Mouse (Mus musculus): ENCODE data around the gene Cish.

DNA sequence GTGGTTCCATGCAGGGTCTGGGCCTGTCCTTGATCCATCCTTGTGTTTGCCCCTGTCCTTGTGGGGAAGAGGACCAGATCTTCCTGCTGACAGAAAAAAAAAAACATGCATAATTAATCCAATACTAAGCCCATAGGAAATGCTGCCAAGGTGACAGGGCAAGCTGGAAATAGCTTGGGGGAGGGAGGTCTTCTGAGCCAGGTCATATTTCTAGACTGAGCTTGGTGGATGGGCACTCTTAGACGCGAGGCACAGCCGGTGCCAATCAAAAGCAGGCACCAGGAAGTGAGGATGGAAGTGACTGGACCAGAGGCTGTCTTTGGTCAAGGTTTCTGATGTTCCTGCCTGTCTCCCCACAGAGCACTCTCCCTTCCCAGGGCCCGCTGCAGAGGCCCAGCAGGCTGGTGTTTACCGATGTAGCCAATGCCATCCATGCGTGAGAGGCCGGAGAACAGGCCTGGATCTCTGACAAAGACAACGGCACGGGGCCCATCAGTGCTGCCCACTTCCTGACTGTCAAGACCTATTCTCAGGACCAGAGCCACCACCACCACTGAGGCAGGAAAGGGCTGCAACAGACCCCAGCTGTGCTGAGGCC lies 51.9 kb downstream of the Cish start:
- TF ChIP-seq CTCF (IDR thresholded peaks at IDR 0.05 in 2 of 3, conservative IDR thresholded peaks at IDR 0.05 in 1 of 3; ENCODE audit: control insufficient read depth in 1 of 3, insufficient read depth in 1 of 3, low read depth in 2 of 3, low read length in 3 of 3, poor library complexity in 1 of 3, severe bottlenecking in 1 of 3) (no peak), ZC3H11A (IDR thresholded peaks at IDR 0.05; ENCODE audit: low read depth, low read length) (no peak), SMC3 (IDR thresholded peaks at IDR 0.05; ENCODE audit: low read depth, low read length) (no peak), SIN3A (IDR thresholded peaks at IDR 0.05; ENCODE audit: low read length) (no peak), EP300 (IDR thresholded peaks at IDR 0.05; ENCODE audit: low read depth in 1 of 2, low read length in 2 of 2) (no peak), MAZ (IDR thresholded peaks at IDR 0.05; ENCODE audit: low read depth, low read length) (no peak)
